Mouse (Mus musculus) heart, postnatal 14 days (tissue): ENCODE results near the gene Serpinb8. TPM values are rescaled to one million over a fixed set of nuclear protein-coding genes. Genes with fewer than 3 reads are reported as not detected.

Source experiments
- DNase-seq, 2 experiments: peaks; one replicate each; pipeline ENCODE4 v3.0.0; 2021 to 2022
- intact Hi-C: fragments of 180-260 bp; cut with DNase I; formaldehyde crosslinking; loops from one replicate; pipeline ENCODE4 v1.15.1; 2025
- long read RNA-seq, 2 experiments: library from polyadenylated mRNA; stranded (forward); transcript quantifications; one replicate each; pipeline ENCODE4 v2.0.0; 2021
- total RNA-seq, 2 experiments: library from RNA; stranded (reverse); gene quantifications; 2 replicates each; pipeline ENCODE4 v1.2.3; 2021

The Serpinb8 gene
- total RNA-seq: 1 to 10 TPM; 2.6 to 3.1 TPM
- long read RNA-seq, experiment 1, partial matches to known transcripts: 0 of 1 reads
- long read RNA-seq, experiment 1, other reads (novel, unspliced or antisense): 1 of 1 reads
- long read RNA-seq, experiment 2, partial matches to known transcripts: 0 of 1 reads
- long read RNA-seq, experiment 2, other reads (novel, unspliced or antisense): 1 of 1 reads

GRCm38 (mm10) chr1:107589691-107590470 lies at the start of gene Serpinb8:
Gene Serpinb8 (plus strand): TSS chr1:107590006.
- peak; percentile 31 to 45 for DNase-seq
- intact Hi-C loops: no loop called here

- intact Hi-C loops: no loop called here
- no peak for DNase-seq
Measured at GRCm38 (mm10) chr1:107559494-107559893, 30.3 kb upstream of the Serpinb8 start.

GRCm38 (mm10) chr1:107562110-107562509 lies 27.7 kb upstream of the Serpinb8 start:
- no peak for DNase-seq
- intact Hi-C loops: no loop called here

GRCm38 (mm10) chr1:107565644-107566043 lies 24.2 kb upstream of the Serpinb8 start:
- intact Hi-C loops: loop anchor here (2.0 kb wide), 1 partner anchor 31 kb away; no protein-coding TSS in a partner anchor
- DNase-seq: no peak

- DNase-seq: no peak
- intact Hi-C loops: no loop called here
Measured at GRCm38 (mm10) chr1:107576094-107576493, 13.7 kb upstream of the Serpinb8 start.

- intact Hi-C loops: no loop called here
- DNase-seq: no peak
Measured at GRCm38 (mm10) chr1:107577514-107577913, 12.3 kb upstream of the Serpinb8 start.

DNA sequence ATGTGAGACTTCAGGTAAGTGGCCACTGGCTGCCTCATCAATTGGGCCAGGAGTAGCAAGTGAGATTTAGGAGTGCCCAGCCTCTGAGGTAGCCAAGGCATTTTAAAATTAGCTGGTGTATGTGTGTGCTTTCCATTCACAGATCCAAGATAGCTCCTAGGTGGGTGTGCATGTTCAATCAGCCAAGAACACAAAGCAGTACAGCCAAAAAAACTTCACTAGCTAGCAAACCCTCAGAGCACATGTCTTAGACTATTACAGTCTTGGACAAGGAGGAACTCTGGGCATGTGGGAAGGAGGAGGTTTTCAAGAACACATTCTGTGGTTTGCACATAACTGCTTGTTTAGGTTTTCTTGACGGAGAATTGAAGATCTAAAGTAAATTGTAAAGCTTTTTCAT lies 8.6 kb upstream of the Serpinb8 start:
- no peak for DNase-seq
- intact Hi-C loops: no loop called here

- intact Hi-C loops: no loop called here
- DNase-seq: no peak
Measured at GRCm38 (mm10) chr1:107582900-107583299, 6.9 kb upstream of the Serpinb8 start.

DNA sequence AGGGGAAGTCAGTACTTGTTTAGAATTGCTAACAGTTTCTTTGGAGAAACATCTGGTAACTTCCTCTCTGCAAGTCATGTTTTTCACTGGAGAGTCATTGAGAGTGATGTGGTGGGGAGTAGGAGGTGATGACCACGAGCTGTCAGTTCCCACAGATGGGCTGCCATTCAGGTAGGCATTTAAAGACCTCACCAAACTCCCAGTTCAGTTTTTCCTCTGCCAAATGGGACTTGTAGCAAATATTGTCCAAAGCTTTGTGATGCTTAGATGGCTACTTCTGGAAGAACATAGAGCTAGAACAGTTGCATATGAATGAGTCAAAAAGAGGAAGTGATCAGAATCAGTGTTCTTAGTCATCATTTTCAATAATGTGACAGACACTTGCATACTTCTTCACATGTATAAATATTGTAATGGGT lies 5.8 kb upstream of the Serpinb8 start:
- DNase-seq: no peak
- intact Hi-C loops: no loop called here

DNA sequence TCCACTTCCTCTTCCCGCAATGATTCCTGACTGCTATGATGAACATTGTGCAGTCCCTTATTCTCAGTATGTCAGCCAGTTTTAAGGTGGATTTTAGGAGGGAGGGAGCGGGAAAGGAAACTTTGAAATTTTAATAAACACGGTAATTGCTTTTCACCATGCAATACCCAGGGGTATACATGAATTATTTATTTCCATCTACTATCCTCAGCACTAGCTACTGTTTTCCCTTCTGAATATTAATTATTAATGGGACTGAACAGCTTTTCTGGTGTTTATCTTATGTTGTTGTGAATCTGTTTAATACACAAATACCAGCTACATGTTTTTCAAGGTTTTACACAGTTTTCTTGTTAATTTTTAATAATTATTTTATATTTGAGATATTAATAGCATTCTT lies 4.9 kb upstream of the Serpinb8 start:
- DNase-seq: no peak
- intact Hi-C loops: no loop called here

GRCm38 (mm10) chr1:107586196-107586595 lies 3.6 kb upstream of the Serpinb8 start:
- intact Hi-C loops: no loop called here
- DNase-seq: no peak

DNA sequence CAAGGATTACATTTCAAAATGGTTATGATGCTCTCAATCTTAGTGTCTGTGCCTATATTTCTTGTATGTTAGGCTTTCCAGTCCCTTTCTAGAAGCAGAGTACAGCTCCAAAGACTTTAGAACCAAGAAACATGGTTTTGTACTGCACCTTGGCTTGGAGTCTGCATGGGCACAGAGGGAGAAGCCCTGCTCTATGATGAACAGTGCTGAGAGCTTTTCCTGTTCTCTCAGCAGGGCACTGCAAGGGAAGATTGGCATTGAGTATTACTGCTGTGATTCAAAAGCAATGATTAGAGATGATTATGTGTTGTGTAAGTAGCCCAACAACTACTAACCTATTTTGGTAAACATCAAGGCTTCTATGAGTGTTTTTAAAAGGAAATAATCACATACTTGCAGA lies 1.6 kb upstream of the Serpinb8 start:
- intact Hi-C loops: no loop called here
- no peak for DNase-seq

- intact Hi-C loops: no loop called here
- DNase-seq: no peak
Measured at GRCm38 (mm10) chr1:107588642-107589041, 1.2 kb upstream of the Serpinb8 start.

DNA sequence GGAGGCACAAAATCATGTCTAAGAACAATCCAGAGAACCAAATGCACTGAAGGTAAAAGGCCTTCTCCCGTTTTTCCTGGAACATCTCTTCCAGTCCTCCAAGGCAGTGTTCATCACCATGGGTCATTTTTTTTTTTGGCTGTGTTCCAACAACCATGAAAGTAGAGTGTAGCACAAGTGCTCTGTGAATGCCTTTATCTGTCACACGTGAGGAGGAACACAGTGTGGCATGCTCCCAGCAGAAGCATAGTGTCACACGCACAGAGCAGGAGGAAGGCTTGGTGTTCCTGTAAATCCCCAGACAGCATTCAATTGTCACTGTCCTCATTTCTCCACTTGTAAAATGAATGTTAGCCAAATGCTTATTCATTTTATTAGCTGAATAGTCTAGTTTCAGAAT lies 2.8 kb downstream of the Serpinb8 start:
- intact Hi-C loops: no loop called here
- no peak for DNase-seq

DNA sequence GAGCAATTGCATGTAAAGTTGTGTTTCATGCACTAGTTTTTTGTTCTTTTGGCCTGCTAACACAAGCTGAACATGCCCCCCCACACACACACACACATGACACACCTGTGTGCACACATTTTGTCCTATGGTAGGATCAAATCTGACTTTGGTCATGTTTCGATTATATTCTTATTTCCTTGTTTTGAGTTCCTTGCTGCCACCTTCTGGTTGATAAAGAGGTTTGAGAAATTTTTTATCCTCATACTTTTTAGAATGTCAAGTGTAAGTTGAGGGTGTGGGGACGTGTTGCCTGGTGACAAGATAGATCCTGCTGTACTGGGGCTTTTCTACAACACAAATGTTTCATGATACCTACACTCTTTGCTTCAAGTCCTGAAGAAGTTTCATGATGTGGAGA lies 3.7 kb downstream of the Serpinb8 start:
- no peak for DNase-seq
- intact Hi-C loops: no loop called here

DNA sequence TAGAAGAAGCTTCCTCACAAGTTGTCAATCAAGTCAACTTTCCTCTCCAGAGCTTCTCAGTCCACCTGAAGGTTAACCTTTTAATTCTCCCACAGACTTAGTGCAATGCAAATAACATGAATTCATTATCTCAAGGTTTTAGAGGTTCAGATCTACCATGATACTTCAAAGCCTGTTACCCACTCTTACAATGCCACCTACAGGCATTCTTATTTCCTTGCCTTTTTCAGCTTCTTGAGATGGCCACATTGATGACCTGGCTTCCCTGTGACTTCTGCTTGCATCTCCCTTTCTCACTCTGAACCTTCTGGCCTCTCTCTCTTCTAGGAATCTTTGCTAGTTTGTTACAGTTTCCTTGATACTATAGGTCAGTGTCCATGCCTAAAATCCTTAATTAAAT lies 7.1 kb downstream of the Serpinb8 start:
- DNase-seq: no peak
- intact Hi-C loops: loop anchor here (2.0 to 5.0 kb wide), 2 partner anchors 30 to 355 kb away; no protein-coding TSS in a partner anchor

DNA sequence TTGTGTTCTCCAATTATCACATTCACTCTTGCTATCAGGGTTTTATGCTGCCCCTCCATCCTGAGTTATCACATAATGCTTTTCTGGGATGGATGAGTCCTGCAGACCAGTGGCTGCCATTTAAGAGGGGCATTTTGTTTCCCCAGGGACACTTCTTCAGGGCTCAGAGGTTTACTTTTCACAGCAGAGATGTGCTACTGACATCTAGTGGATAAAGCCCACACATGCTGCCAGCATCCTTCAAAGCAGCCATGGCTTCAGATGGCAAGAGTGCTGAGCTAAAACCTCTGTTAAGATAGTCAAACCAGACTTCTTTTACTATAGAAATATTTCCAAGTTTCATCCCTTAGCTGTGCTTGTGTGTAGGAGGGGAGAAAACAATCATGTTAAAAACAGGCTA lies 8.7 kb downstream of the Serpinb8 start:
- intact Hi-C loops: loop anchor here (5.0 kb wide), 1 partner anchor 356 kb away; no protein-coding TSS in a partner anchor

GRCm38 (mm10) chr1:107608942-107609341 lies 19.1 kb downstream of the Serpinb8 start:
- intact Hi-C loops: no loop called here
- no peak for DNase-seq

More for the DNA sequence above, 8.7 kb downstream of the Serpinb8 start:
- DNase-seq: peak in 1 of 2 experiments; percentile 4

- DNase-seq: no peak
- intact Hi-C loops: no loop called here
Measured at GRCm38 (mm10) chr1:107614087-107614486, 24.3 kb downstream of the Serpinb8 start.

- intact Hi-C loops: no loop called here
- no peak for DNase-seq
Measured at GRCm38 (mm10) chr1:107622017-107622416, 32.2 kb downstream of the Serpinb8 start.

DNA sequence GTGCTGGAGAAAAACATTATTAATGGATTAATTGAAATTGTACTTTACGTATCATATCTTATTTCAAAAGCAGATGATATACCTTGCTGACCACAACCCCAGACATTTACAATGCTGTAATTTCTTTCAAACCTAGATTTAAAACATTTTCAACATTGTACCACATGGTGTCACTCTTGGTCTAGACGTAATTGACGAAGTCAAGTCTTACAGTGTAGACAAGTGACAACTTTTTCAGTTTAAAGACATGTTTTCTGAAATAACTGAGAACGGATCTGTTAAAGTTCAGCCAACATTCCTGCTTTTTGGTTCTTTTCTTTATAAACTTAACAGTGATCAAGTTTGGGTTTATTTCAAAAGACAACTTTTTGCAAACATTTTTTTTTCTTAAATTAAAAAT lies 46.1 kb downstream of the Serpinb8 start:
- intact Hi-C loops: loop anchor here (10.0 kb wide), 1 partner anchor 1189 kb away; no protein-coding TSS in a partner anchor
- DNase-seq: no peak

DNA sequence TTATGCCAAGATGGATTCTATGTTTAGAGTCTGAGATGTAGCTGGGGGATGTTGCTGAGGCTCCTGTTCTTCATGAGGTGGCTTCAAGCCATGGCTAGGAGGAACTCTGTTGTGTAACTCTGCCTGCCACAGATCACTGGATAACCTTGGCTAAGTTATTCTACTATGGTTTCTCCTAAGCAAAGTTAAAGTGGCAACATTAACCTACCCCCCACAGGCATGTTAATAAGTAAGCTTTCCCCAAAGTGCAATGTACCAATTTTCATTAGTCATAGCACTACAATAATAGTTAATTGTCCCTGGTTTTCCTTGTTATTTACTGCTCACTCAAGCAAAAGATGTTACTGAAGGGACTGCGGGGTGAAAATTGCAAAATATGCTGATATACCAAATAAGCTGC lies 48.2 kb downstream of the Serpinb8 start:
- intact Hi-C loops: loop anchor here (10.0 kb wide), 1 partner anchor 1187 kb away; no protein-coding TSS in a partner anchor
- no peak for DNase-seq
